Mouse (Mus musculus): Measurements from ENCODE around the gene Fgf22.

GRCm38 (mm10) chr10:79717640-79718357 lies 37.1 kb upstream of the Fgf22 start:
- TF ChIP-seq ZC3H11A (IDR thresholded peaks at IDR 0.05; ENCODE audit: borderline replicate concordance, low read depth, low read length) (no peak), MAFK (IDR thresholded peaks at IDR 0.05; ENCODE audit: insufficient read depth, low read depth, low read length) (no peak)
